Mouse (Mus musculus) embryonic facial prominence, embryonic 15.5 days (tissue): Measurements from ENCODE around the gene Kdm5a. TPM values are rescaled to one million over a fixed set of nuclear protein-coding genes. Genes with fewer than 3 reads are reported as not detected.

ENCODE experiments used
- ATAC-seq: fragments of 200-750 bp; cut with Nextera tagmentation; 2 replicates; pipeline ENCODE4 v1.8.0; 2017; ENCODE audit warnings: low read depth, moderate TSS enrichment; ENCODE audit not compliant: insufficient number of reproducible peaks, low FRiP score, low TSS enrichment
- H3K27ac ChIP-seq: fragments of 300-500 bp; sonication (generic); replicated peaks from 2 replicates; pipeline ENCODE4 v1.5.1; 2015; ENCODE audit warnings: mild to moderate bottlenecking, inconsistent platforms
- H3K27me3 ChIP-seq: fragments of 300-500 bp; sonication (generic); 2 replicates; pipeline ENCODE4 v1.6.1; 2015; ENCODE audit warnings: inconsistent platforms
- H3K36me3 ChIP-seq: fragments of 300-500 bp; sonication (generic); 2 replicates; pipeline ENCODE4 v1.6.1; 2015; ENCODE audit warnings: mild to moderate bottlenecking, inconsistent platforms
- H3K4me1 ChIP-seq: fragments of 300-500 bp; sonication (generic); 2 replicates; pipeline ENCODE4 v1.6.1; 2015; ENCODE audit warnings: inconsistent platforms
- H3K4me2 ChIP-seq: fragments of 300-500 bp; sonication (generic); replicated peaks from 2 replicates; pipeline ENCODE4 v1.6.1; 2015; ENCODE audit warnings: mild to moderate bottlenecking, inconsistent platforms
- H3K4me3 ChIP-seq: fragments of 300-500 bp; sonication (generic); replicated peaks from 2 replicates; pipeline ENCODE4 v1.5.1; 2015; ENCODE audit warnings: mild to moderate bottlenecking, inconsistent platforms
- H3K9ac ChIP-seq: fragments of 300-500 bp; sonication (generic); 2 replicates; pipeline ENCODE4 v1.6.1; 2015; ENCODE audit warnings: inconsistent platforms
- H3K9me3 ChIP-seq: fragments of 300-500 bp; sonication (generic); replicated peaks from 2 replicates; pipeline ENCODE4 v1.6.1; 2016; ENCODE audit warnings: inconsistent platforms
- WGBS: fragments of 180-500 bp; shearing (Covaris S2); methylation state at CpG from one replicate; pipeline ENCODE4 v1.1.7; 2015; 5-methylcytosine and 5-hydroxymethylcytosine counted together
- polyA plus RNA-seq: library from polyadenylated mRNA; unstranded; fragments of >200 nt; fragmentation: Nextera tagmentation; extraction: Ambion mirVana; gene quantifications from 2 replicates; pipeline ENCODE4 v1.2.1, GENCODE M21; 2015

Gene Kdm5a
- polyA plus RNA-seq, 1 experiment from 2014 or later = 50.0 TPM

DNA sequence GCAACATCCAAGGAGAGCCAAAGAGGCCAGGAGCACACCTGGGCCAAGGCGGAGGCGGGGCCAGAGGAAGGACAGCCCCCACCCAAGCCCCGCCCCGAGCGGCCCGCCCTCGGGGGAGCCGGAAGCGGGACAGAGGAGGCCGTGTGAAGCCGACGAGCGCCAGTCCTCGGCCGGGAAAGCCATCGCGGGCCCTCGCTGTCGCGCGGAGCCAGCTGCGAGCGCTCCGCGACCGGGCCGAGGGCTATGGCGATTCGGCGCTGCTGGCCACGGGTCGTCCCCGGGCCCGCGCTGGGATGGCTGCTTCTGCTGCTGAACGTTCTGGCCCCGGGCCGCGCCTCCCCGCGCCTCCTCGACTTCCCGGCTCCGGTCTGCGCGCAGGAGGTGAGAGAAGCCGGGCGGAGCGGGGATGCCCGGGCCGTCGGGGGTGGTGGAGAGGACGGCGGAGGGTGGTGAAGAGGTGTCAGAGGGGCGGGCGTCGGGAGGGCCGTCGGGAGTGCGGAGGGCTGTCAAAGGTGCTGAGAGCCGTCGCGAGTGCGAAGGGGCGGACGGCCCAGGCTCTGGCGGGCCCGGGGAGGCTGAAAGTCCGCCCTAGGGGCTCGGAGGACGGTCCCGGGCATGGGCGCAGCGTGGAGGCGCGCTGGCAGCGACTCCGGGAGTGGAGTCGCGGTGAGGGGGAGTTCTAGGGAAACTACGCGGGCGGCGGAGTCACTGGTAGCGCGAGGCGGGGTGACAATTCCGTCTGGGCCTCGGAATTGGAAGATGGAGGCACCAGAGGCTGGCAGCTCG, 99.4 kb downstream of the Kdm5a start, which contains the start of gene Il17ra:
Il17ra (plus strand) TSS at position 162 of the 786 bp plus-strand sequence.
- under 1% methylated on average over 90 of the region's 90 CpGs for WGBS
- Histone ChIP-seq H3K9ac (peak within 1 kb of the TSS; percentile 51), H3K4me3 (peak within 1 kb of the TSS; percentile 66), H3K4me2 (peak within 1 kb of the TSS; percentile 85), H3K36me3 (no peaks in the 10 kb centered on the region), H3K4me1 (peaks cover 19% of the 10 kb centered on the region), H3K27me3 (peaks cover 13% of the 10 kb centered on the region), H3K27ac (no peak within 1 kb of the TSS), H3K9me3 (no peaks in the 10 kb centered on the region)
- peak; percentile 91 for ATAC-seq

- peak; percentile 6; the same call in 1 of the 2 replicates for ATAC-seq
These were observed 100.0 kb downstream of the Kdm5a start for GRCm38 (mm10) chr6:120463884-120464283.

GRCm38 (mm10) chr6:120464406-120464939, 100.5 kb downstream of the Kdm5a start:
- H3K27ac ChIP-seq = no peak overlapping the region
- H3K27me3 ChIP-seq = peaks cover 13% of the 10 kb centered on the region
- no peaks in the 10 kb centered on the region for H3K9me3 ChIP-seq
- H3K4me3 ChIP-seq = peak overlapping the region; percentile 66
- peaks cover 19% of the 10 kb centered on the region for H3K4me1 ChIP-seq
- no peaks in the 10 kb centered on the region for H3K36me3 ChIP-seq
- ATAC-seq = no peak
- peak overlapping the region; percentile 85 for H3K4me2 ChIP-seq
- no peak overlapping the region for H3K9ac ChIP-seq
- WGBS = 48% methylated on average over 9 of the region's 9 CpGs

More at GRCm38 (mm10) chr6:120463884-120464283, 100.0 kb downstream of the Kdm5a start:
- H3K4me3 ChIP-seq = peak overlapping the region; percentile 66
- WGBS = 2% methylated on average over 11 of the region's 11 CpGs
- no peak overlapping the region for H3K27ac ChIP-seq
- H3K4me2 ChIP-seq = peak overlapping the region; percentile 85
- H3K36me3 ChIP-seq = no peaks in the 10 kb centered on the region
- peak overlapping the region; percentile 51 for H3K9ac ChIP-seq
- peaks cover 13% of the 10 kb centered on the region for H3K27me3 ChIP-seq
- H3K4me1 ChIP-seq = peaks cover 19% of the 10 kb centered on the region
- no peaks in the 10 kb centered on the region for H3K9me3 ChIP-seq

- no peaks in the 10 kb centered on the region for H3K36me3 ChIP-seq
- no peak overlapping the region for H3K27ac ChIP-seq
- H3K4me2 ChIP-seq = no peak overlapping the region
- H3K9me3 ChIP-seq = no peaks in the 10 kb centered on the region
- H3K27me3 ChIP-seq = peaks cover 13% of the 10 kb centered on the region
- H3K4me1 ChIP-seq = peaks cover 19% of the 10 kb centered on the region
- WGBS = 36% methylated on average over 4 of the region's 4 CpGs
- no peak for ATAC-seq
- H3K4me3 ChIP-seq = no peak overlapping the region
- no peak overlapping the region for H3K9ac ChIP-seq
These were observed 101.5 kb downstream of the Kdm5a start for GRCm38 (mm10) chr6:120465393-120465792.

- no peaks in the 10 kb centered on the region for H3K9me3 ChIP-seq
- no peak overlapping the region for H3K4me3 ChIP-seq
These were observed 102.8 kb downstream of the Kdm5a start for GRCm38 (mm10) chr6:120466609-120467329.

GRCm38 (mm10) chr6:120468259-120468658, 104.3 kb downstream of the Kdm5a start:
- no peak overlapping the region for H3K27ac ChIP-seq
- WGBS = 90% methylated on average over 4 of the region's 4 CpGs
- ATAC-seq = no peak
- H3K9ac ChIP-seq = no peak overlapping the region
- H3K36me3 ChIP-seq = no peaks in the 10 kb centered on the region
- no peaks in the 10 kb centered on the region for H3K27me3 ChIP-seq
- peaks cover 32% of the 10 kb centered on the region for H3K4me1 ChIP-seq
- no peak overlapping the region for H3K4me2 ChIP-seq
- no peak overlapping the region for H3K4me3 ChIP-seq
- no peaks in the 10 kb centered on the region for H3K9me3 ChIP-seq

More at GRCm38 (mm10) chr6:120466609-120467329, 102.8 kb downstream of the Kdm5a start:
- peaks cover 5% of the 10 kb centered on the region; the same call in 1 of the 2 replicates for H3K27me3 ChIP-seq
- no peak overlapping the region for H3K27ac ChIP-seq
- H3K4me2 ChIP-seq = no peak overlapping the region
- WGBS = 67% methylated on average over 10 of the region's 10 CpGs
- H3K4me1 ChIP-seq = peaks cover 22% of the 10 kb centered on the region
- no peaks in the 10 kb centered on the region for H3K36me3 ChIP-seq
- no peak for ATAC-seq
- H3K9ac ChIP-seq = no peak overlapping the region

DNA sequence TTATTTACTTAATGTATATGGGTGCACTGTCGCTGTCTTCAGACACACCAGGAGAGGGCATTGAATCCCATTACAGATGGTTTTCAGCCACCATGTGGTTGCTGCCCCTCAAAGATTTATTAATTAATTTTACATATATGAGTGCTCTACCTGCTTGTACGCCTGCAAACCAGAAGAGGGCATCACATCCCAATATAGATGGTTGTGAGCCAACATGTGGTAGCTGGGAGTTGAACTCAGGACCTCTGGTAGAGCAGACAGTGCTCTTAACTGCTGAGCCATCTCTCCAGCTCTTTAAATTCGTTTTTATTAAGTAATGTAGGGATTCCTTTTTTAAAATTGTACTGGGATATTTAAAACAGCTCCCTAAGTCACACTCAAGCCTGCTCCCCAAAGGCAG, 105.3 kb downstream of the Kdm5a start:
- no peak for ATAC-seq
- WGBS = 63% methylated on average over 3 of the region's 3 CpGs
- H3K27me3 ChIP-seq = no peaks in the 10 kb centered on the region
- no peak overlapping the region for H3K27ac ChIP-seq
- H3K4me2 ChIP-seq = no peak overlapping the region
- H3K36me3 ChIP-seq = no peaks in the 10 kb centered on the region
- H3K4me3 ChIP-seq = no peak overlapping the region
- peaks cover 30% of the 10 kb centered on the region for H3K4me1 ChIP-seq
- H3K9me3 ChIP-seq = no peaks in the 10 kb centered on the region
- no peak overlapping the region for H3K9ac ChIP-seq

- ATAC-seq = no peak
- Histone ChIP-seq H3K4me3 (no peak overlapping the region), H3K9ac (no peak overlapping the region), H3K9me3 (no peaks in the 10 kb centered on the region), H3K27ac (no peak overlapping the region), H3K36me3 (no peaks in the 10 kb centered on the region), H3K27me3 (no peaks in the 10 kb centered on the region), H3K4me1 (peaks cover 25% of the 10 kb centered on the region), H3K4me2 (no peak overlapping the region)
These were observed 105.8 kb downstream of the Kdm5a start for GRCm38 (mm10) chr6:120469770-120470169.

DNA sequence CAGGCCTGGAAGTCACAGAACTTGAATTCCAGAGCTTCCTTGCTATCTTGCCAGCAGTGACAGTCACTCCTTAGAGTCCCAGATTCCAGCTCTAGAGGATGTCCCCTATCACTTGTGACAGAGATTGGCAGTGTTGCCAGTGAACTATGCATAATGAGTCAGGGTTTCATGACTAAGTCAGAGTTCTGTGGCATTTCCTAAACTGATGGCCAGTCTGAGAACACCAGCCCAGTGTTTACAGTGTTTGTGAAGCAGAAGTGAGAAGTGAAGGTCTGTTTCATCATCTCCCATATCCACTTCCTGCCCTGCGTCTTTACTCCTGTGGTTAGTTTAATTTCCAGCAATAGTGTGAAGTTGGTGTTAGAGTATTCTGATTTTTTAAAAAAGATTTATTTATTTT, 106.7 kb downstream of the Kdm5a start:
- no peak for ATAC-seq
- H3K9ac ChIP-seq = no peak overlapping the region
- H3K27me3 ChIP-seq = no peaks in the 10 kb centered on the region
- no peak overlapping the region for H3K4me2 ChIP-seq
- no peaks in the 10 kb centered on the region for H3K9me3 ChIP-seq
- H3K4me3 ChIP-seq = no peak overlapping the region
- 67% methylated on average over 1 of the region's 1 CpGs for WGBS
- no peaks in the 10 kb centered on the region for H3K36me3 ChIP-seq
- H3K4me1 ChIP-seq = peaks cover 24% of the 10 kb centered on the region
- H3K27ac ChIP-seq = no peak overlapping the region

GRCm38 (mm10) chr6:120471991-120472441, 108.1 kb downstream of the Kdm5a start:
- ATAC-seq = peak; percentile 45; the same call in 1 of the 2 replicates
- H3K4me3 ChIP-seq = no peak overlapping the region
- H3K4me1 ChIP-seq = peaks cover 24% of the 10 kb centered on the region
- no peaks in the 10 kb centered on the region for H3K36me3 ChIP-seq
- H3K27me3 ChIP-seq = no peaks in the 10 kb centered on the region
- H3K9me3 ChIP-seq = no peaks in the 10 kb centered on the region
- WGBS = 14% methylated on average over 5 of the region's 5 CpGs
- H3K27ac ChIP-seq = peak overlapping the region; percentile 24; the same call in 1 of the 2 replicates
- H3K4me2 ChIP-seq = no peak overlapping the region; the same call in 1 of the 2 replicates
- no peak overlapping the region for H3K9ac ChIP-seq
